Mouse (Mus musculus) heart, postnatal 0 days (tissue): ENCODE data around the gene Ramp2.

Source experiments
- CTCF ChIP-seq: IDR thresholded peaks from 2 replicates; pipeline ENCODE4 v1.5.1; 2016; ENCODE audit warnings: antibody characterized with exemption, control low read depth, low read depth
- EP300 ChIP-seq: IDR thresholded peaks from 2 replicates; pipeline ENCODE4 v1.6.1; 2016; ENCODE audit warnings: antibody characterized with exemption, low read depth

- no peak for TF ChIP-seq CTCF
- no peak for TF ChIP-seq EP300
Observed at GRCm38 (mm10) chr11:101235429-101235828, 10.4 kb upstream of the Ramp2 start.
